Mouse (Mus musculus) stomach, postnatal 0 days (tissue): ENCODE measurements around the gene Senp1. TPM values are rescaled to one million over a fixed set of nuclear protein-coding genes. Genes with fewer than 3 reads are reported as not detected.

Experiments used
- ATAC-seq: fragments of 200-750 bp; cut with Nextera tagmentation; 2 replicates; pipeline ENCODE4 v1.8.0; 2017; ENCODE audit not compliant: low FRiP score, low TSS enrichment
- DNase-seq: peaks from one replicate; pipeline ENCODE4 v3.0.0-alpha.2; 2016; ENCODE audit warnings: low spot score
- H3K27ac ChIP-seq: fragments of 300-500 bp; sonication (generic); replicated peaks from 2 replicates; pipeline ENCODE4 v1.5.1; 2014; ENCODE audit warnings: mild to moderate bottlenecking, control low read depth
- H3K27me3 ChIP-seq: fragments of 300-500 bp; sonication (generic); 2 replicates; pipeline ENCODE4 v1.6.1; 2014; ENCODE audit warnings: low read length; ENCODE audit not compliant: control insufficient read depth, insufficient read depth
- H3K36me3 ChIP-seq: fragments of 300-500 bp; sonication (generic); 2 replicates; pipeline ENCODE4 v1.6.1; 2014; ENCODE audit warnings: low read length, mixed read lengths; ENCODE audit not compliant: control insufficient read depth, insufficient read depth
- H3K4me1 ChIP-seq: fragments of 300-500 bp; sonication (generic); replicated peaks from 2 replicates; pipeline ENCODE4 v1.6.1; 2014; ENCODE audit warnings: antibody characterized with exemption; ENCODE audit not compliant: control insufficient read depth, insufficient read depth
- H3K4me2 ChIP-seq: fragments of 300-500 bp; sonication (generic); replicated peaks from 2 replicates; pipeline ENCODE4 v1.6.1; 2014; ENCODE audit warnings: low read depth, mild to moderate bottlenecking, control low read depth, moderate library complexity
- H3K4me3 ChIP-seq: fragments of 300-500 bp; sonication (generic); 2 replicates; pipeline ENCODE4 v1.5.1; 2014; ENCODE audit warnings: low read depth, low read length, control low read depth
- H3K9ac ChIP-seq: fragments of 300-500 bp; sonication (generic); 2 replicates; pipeline ENCODE4 v1.6.1; 2014; ENCODE audit warnings: mild to moderate bottlenecking, low read length, control low read depth, mixed read lengths
- H3K9me3 ChIP-seq: fragments of 300-500 bp; sonication (generic); 2 replicates; pipeline ENCODE4 v1.6.1; 2016; ENCODE audit warnings: low read length; ENCODE audit not compliant: control insufficient read depth
- CTCF ChIP-seq: IDR thresholded peaks from 2 replicates; pipeline ENCODE4 v1.5.1; 2016; ENCODE audit warnings: antibody characterized with exemption, low read depth, mild to moderate bottlenecking, moderate library complexity
- EP300 ChIP-seq: optimal IDR thresholded peaks from 2 replicates; pipeline ENCODE3; 2016; ENCODE audit warnings: antibody characterized with exemption
- WGBS: fragments of 180-500 bp; shearing (Covaris S2); extraction: QIAGEN DNeasy Blood & Tissue Kit; methylation state at CpG from one replicate; pipeline ENCODE4 v1.1.7; 2014; 5-methylcytosine and 5-hydroxymethylcytosine counted together
- polyA plus RNA-seq: library from polyadenylated mRNA; unstranded; fragments of >200 nt; fragmentation: Nextera tagmentation; extraction: Ambion mirVana; gene quantifications from 2 replicates; pipeline ENCODE4 v1.2.1, GENCODE M21; 2015

The Senp1 gene
- polyA plus RNA-seq, 1 experiment from 2014 or later, result 10.0 TPM

GRCm38 (mm10) chr15:98055246-98055645 is 38.3 kb downstream of the Senp1 start:
- H3K27me3 ChIP-seq, result no peaks in the 10 kb centered on the region
- H3K4me3 ChIP-seq, result no peak overlapping the region
- H3K9me3 ChIP-seq, result no peaks in the 10 kb centered on the region
- H3K9ac ChIP-seq, result no peak overlapping the region
- H3K4me1 ChIP-seq, result no peaks in the 10 kb centered on the region
- no peak for ATAC-seq
- 33% methylated on average over 5 of the region's 5 CpGs for WGBS
- peaks cover 23% of the 10 kb centered on the region for H3K36me3 ChIP-seq
- peak; percentile 75 for TF ChIP-seq CTCF
- TF ChIP-seq EP300, result no peak
- H3K4me2 ChIP-seq, result no peak overlapping the region
- peak; percentile 33 for DNase-seq
- no peak overlapping the region for H3K27ac ChIP-seq

DNA sequence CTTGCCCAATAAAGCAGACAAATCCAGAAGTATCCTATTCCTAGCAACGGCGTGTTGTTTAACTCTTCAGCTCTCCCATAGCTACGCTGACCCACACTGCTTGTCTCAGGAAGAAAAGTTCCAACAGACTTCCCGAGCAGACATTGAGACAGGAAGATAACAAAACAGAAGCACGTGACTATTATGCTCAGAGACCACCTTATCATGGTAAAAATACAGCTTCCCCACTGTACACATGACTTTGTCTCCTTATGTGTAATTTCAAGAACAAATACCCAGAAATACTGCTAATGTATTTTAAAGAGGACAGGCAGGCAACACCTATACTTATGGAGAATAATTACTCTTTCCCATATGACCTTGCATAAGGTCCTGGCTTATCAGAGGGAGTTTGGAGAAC is 41.9 kb downstream of the Senp1 start:
- H3K9ac ChIP-seq, result no peak overlapping the region
- no peak for ATAC-seq
- H3K9me3 ChIP-seq, result no peaks in the 10 kb centered on the region
- H3K4me1 ChIP-seq, result no peaks in the 10 kb centered on the region
- no peak overlapping the region for H3K4me2 ChIP-seq
- no peak for TF ChIP-seq CTCF
- no peak for TF ChIP-seq EP300
- DNase-seq, result no peak
- peaks cover 19% of the 10 kb centered on the region for H3K36me3 ChIP-seq
- no peak overlapping the region for H3K4me3 ChIP-seq
- no peak overlapping the region for H3K27ac ChIP-seq
- no peaks in the 10 kb centered on the region for H3K27me3 ChIP-seq
- WGBS, result 86% methylated on average over 5 of the region's 5 CpGs

DNA sequence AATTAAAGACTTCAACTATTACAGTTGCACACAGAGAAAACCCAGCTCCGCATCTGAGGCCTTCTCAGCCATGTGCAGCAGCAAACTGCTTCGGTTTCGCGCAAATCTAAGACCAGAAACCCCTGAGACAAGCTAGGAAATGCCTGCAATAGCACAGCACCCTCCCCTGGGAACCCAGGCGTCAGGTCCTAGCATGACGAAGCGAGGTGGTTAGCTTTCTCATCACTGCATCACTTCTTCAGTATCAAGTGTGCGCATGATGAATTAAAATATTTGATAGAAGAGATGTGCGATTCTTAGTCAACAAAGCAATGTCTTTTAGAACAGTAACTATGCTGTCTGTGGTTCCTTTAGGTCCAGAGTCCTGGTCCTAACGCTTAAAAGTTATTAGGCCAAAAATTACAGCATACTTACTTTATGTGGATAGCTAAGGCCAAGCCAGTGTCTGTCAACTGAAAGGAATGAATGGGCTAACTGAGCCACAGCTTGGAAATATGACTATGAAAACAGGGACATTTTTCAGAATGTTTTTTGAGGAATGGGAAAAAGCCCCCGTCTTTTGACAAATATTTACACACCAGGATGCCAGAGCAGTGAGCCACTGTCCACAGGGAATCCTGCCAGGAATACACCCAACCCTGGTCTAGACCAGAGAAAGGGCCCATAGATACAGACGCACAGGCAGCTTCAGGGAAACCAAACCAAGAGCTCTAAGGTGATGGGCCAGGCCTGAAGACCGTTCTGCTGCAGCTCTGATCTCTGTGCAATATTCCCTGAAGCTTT is 44.4 kb downstream of the Senp1 start:
- DNase-seq, result no peak
- Histone ChIP-seq H3K9ac (no peak overlapping the region), H3K4me1 (no peaks in the 10 kb centered on the region), H3K27me3 (no peaks in the 10 kb centered on the region), H3K4me2 (no peak overlapping the region), H3K36me3 (peaks cover 24% of the 10 kb centered on the region), H3K9me3 (no peaks in the 10 kb centered on the region), H3K27ac (no peak overlapping the region), H3K4me3 (no peak overlapping the region)
- no peak for TF ChIP-seq EP300
- no peak for TF ChIP-seq CTCF
- WGBS, result 82% methylated on average over 13 of the region's 13 CpGs
- no peak for ATAC-seq

DNA sequence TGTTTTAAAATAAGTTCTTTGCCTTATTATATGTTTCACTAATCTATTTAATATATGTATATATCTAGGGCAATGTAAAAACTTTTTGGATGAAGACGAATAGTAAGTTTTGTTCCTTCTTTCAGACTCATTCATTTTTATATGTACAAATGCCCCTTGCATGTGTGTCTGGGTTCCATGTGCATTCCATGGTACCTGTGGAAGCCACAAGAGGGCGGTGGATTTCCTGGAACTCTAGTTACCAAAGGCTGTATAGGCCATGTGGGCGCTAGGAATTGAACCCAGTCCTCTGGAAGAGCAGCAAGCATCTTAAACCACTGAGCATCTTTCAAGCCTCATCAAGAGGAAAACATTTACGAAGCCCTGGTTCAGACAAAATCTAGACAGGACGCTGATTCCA is 49.2 kb downstream of the Senp1 start:
- no peak for ATAC-seq
- peak; percentile 46 for TF ChIP-seq CTCF
- no peak for TF ChIP-seq EP300
- H3K36me3 ChIP-seq, result peaks cover 36% of the 10 kb centered on the region

GRCm38 (mm10) chr15:98043967-98044366 is 49.6 kb downstream of the Senp1 start:
- Histone ChIP-seq H3K4me2 (no peak overlapping the region), H3K36me3 (peaks cover 37% of the 10 kb centered on the region), H3K4me1 (no peaks in the 10 kb centered on the region), H3K27me3 (no peaks in the 10 kb centered on the region), H3K9me3 (no peaks in the 10 kb centered on the region), H3K27ac (no peak overlapping the region), H3K4me3 (no peak overlapping the region), H3K9ac (no peak overlapping the region)
- 91% methylated on average over 6 of the region's 6 CpGs for WGBS
- no peak for DNase-seq
- ATAC-seq, result no peak
- TF ChIP-seq CTCF (no peak), EP300 (no peak)

More for the DNA sequence above, 49.2 kb downstream of the Senp1 start:
- no peak overlapping the region for H3K4me2 ChIP-seq
- H3K9me3 ChIP-seq, result no peaks in the 10 kb centered on the region
- H3K4me3 ChIP-seq, result no peak overlapping the region
- no peak overlapping the region for H3K9ac ChIP-seq
- 92% methylated on average over 5 of the region's 5 CpGs for WGBS
- H3K27me3 ChIP-seq, result no peaks in the 10 kb centered on the region
- no peak overlapping the region for H3K27ac ChIP-seq
- DNase-seq, result no peak
- H3K4me1 ChIP-seq, result no peaks in the 10 kb centered on the region

- H3K27me3 ChIP-seq, result no peaks in the 10 kb centered on the region
- no peak overlapping the region for H3K4me3 ChIP-seq
- no peaks in the 10 kb centered on the region for H3K9me3 ChIP-seq
- no peak overlapping the region for H3K27ac ChIP-seq
- no peaks in the 10 kb centered on the region for H3K4me1 ChIP-seq
- H3K9ac ChIP-seq, result no peak overlapping the region
- no peak overlapping the region for H3K4me2 ChIP-seq
- no peak for TF ChIP-seq EP300
- no peak for TF ChIP-seq CTCF
- DNase-seq, result no peak
- peaks cover 37% of the 10 kb centered on the region for H3K36me3 ChIP-seq
- ATAC-seq, result no peak
- 88% methylated on average over 12 of the region's 12 CpGs for WGBS
Measured at GRCm38 (mm10) chr15:98042508-98042907, 51.0 kb downstream of the Senp1 start.
